Mouse (Mus musculus): Measurements from ENCODE around the gene Pik3ip1.

Pik3ip1 gene

DNA sequence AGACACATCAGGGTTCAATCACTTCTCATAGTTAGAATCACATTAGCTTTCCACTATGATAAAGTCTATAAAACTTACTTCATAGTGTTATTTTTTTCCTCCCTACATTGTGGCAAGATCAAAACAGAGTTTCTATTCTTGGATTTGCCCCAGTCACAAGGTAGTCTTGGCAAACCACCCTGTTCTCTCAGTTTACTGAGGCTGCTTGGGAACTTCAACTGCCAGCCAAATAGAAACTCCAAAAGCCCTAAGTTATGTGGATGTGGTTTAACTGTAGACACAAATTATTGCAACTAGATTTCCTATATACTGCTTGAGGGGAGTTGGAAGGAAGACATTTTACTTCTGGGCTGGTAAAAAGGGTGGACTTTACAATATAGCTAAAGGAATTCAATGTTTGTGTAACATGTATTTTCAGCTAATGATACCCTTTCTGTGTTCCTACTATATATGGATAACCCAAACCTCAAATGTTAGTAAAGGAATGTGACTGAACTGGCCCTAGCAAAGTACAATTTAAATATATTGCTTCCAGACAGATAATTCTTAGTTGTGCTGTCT, at the start of gene Pik3ip1:
Pik3ip1 (plus strand) TSS at position 511 of the 561 bp plus-strand sequence.
- DNase-seq, result peak in 1 of 2 experiments; percentile 16

DNA sequence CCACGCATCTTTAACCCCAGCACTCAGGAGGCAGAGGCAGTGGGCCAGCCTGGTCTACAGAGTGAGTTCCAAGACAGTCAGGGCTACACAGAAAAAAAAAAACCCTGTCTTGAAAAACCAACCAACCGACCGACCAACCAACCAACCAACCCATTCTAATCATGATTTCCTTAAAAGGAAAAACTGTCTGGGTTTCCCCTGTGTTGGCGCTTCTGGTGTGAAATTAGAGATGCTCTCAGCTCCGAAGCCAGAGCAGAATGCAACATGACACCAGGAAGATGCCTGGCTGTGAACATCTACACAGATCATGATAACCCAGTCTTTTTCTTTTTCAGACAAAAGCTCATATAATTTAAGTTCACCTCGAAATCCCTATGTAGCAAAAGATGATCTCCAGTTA, 47.3 kb upstream of the Pik3ip1 start:
- no peak for DNase-seq

DNA sequence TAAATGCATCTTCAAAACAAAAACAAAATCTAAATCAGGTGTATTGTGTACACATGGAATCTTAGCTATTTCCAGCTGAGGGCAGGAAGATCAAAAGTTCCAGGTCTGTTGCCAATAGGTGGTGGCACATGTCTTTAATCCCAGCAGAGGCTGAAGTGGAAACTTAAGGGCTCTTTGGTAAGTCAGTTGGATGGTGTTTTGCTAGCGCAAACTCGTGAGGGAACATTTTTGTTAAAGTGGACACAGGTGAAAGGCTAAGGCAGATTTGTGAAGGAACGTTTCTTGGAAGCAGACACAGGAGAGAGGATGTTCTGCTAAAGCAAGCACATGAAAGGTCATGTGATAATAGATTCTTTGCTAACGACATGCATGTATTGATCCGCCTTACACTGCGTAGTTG, 46.6 kb upstream of the Pik3ip1 start:
- DNase-seq, result no peak

DNA sequence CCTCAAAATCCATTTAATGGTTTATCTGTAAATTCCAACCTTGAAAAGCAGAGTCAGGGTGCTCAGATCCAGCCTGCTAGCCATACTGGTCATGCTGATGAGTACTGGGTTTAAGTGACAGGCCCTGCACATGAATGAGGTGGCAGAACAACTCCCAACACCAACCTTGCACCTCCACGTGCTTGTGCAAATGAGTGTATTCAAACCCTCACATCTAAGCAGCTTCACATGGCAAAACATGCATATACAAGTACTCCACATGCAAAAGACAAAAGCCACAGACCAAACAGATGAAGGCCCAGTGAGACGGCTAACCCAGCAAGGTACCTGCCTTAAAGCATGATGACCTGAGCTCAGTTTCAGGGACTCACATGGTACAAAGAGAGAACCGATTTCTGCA, 44.3 kb upstream of the Pik3ip1 start:
- no peak for DNase-seq

DNA sequence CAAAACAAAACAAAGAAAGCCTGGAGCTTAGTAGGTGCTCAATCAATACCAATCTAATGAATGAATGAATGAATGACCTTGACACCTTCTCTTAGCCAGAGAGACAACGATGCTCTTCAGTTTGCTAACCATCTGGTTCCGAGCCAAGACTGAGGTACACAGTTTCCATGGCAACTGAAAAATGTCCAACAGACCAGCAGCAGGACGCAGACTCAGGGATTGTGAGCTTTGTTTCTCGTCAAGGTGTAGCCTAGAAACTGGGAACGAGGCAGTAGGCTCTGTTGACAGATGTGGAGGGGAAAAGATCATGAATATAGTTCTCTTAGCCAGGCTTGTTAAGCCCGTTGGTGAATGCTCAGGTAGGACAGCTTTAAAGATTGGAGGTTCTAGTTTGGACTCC, 43.1 kb upstream of the Pik3ip1 start:
- no peak for DNase-seq

DNA sequence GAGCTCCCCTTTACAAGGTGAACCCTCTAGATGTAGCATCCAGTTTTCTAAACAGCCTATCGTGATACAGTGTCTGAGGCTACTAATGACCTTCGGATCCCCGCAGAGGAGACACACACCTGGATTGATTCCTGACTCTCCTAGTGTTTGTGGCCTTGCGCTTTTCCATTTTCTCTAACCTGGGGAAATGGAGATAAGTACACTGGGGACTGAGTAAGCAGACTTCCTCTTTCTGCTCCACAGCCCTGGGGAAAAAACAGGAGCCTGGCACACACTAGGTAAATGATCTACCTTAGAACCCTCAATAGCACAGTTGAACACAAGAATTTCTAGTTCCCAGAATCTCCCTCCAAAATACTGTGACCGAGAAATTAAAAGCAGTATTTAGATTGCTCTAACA, 42.3 kb upstream of the Pik3ip1 start:
- DNase-seq, result peak in 1 of 2 experiments; percentile 6

DNA sequence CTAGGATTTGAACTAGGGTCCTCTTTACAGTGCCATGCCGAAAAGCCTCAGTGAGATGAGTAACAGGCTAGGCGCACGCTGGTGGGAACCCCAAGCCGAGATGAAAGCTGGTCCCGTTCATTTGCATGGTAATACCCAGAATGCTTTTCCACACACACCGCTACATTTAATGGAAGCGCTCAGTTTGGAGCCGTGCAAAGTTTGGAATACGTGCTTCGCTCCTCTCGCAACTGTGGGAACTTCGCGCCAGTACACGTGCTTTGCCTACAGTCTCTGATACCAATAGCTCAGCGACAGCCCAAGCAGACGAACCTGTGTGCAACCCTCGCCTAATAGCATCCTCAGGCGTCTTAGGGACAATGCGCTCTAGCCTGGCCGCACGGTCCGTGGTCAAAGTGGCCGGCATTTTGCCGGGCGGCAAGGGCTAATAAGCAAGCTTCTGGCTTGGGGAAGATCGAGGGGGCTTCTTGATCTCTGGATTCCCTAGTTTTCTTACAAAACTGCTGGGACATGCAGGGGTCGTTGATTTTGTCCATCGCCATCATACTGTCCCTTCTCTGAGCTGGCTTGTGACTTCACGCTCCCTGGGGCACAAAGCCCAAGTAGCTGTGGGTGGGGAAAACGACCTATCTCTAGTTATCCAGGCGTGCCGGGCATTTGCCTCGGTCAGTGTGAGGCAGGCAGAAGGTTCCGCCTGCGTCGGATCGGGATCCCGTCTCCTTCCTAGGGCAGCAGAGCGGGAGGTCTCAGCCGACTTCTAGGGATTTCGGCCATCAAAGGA, 41.5 kb upstream of the Pik3ip1 start, which contains the start of gene Patz1:
Patz1 (plus strand) TSS at position 354 of the 781 bp plus-strand sequence.
- peak; percentile 56 to 57 for DNase-seq

DNA sequence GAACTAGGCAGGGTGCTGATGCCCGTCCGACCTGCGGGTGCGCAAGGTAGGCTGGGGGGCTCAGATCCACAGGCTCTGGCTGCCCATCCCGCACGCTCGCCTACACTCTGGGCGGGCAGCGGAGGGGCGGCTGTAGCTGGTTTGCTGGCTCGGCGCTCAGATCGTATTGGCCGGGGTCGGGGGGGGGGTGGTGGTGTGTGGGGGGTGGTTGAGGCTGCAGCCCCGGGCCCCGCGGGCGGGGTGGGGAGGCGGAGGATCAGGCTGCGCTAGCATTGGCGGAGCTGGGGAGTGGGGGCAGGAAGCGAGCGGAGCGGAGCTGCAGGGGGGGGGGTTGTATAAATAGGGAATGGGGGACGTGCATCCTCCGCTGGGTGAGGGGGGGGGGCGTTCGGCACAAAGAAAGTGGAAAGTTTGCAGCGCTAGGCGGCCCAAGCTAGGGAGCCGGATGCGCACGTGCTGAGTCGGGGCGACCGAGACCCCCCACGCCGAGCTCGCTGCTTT, 40.8 kb upstream of the Pik3ip1 start:
- peak; percentile 60 to 61 for DNase-seq

DNA sequence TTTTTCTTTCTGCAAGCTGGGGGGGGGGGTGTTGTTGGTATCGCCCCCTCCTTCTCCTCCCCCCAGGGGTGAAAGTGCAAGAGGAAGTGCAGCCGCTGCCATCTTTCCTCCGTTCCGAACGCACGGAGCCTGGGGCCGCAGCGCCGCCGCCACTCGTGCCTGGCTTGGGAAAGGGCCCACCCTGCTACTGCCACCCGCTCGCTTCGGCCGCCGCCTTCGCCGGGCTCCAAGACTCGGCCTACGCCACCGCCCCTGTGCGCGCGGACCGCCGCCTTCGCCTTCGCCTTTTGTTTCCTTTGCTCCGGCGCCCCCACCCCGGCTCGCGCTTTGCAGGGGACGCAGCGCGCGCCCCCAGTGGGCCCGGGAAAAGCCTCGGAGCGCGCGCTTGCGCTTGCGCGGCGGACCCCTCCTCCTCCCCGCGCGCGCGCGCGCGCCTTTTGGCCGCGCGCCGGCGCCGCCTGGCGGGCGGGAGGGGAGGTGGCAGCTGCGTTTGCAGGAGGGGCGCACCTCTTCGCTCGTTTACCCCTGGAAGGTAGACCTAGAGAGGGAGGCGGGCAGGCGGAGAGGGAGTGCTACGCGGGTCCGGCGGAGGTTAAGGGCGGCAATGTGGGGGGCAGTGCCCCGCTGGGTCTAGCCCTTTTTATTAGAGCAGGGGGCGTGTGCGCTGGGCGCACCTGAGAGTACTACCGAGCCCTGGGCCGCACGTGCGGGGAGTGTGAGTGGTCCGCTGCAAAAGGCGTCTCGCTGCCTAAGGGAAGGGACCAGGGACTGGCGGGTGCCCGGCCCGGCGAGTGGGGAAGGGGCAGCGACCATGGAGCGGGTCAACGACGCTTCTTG, 40.2 kb upstream of the Pik3ip1 start:
- DNase-seq, result peak; percentile 84 to 87

DNA sequence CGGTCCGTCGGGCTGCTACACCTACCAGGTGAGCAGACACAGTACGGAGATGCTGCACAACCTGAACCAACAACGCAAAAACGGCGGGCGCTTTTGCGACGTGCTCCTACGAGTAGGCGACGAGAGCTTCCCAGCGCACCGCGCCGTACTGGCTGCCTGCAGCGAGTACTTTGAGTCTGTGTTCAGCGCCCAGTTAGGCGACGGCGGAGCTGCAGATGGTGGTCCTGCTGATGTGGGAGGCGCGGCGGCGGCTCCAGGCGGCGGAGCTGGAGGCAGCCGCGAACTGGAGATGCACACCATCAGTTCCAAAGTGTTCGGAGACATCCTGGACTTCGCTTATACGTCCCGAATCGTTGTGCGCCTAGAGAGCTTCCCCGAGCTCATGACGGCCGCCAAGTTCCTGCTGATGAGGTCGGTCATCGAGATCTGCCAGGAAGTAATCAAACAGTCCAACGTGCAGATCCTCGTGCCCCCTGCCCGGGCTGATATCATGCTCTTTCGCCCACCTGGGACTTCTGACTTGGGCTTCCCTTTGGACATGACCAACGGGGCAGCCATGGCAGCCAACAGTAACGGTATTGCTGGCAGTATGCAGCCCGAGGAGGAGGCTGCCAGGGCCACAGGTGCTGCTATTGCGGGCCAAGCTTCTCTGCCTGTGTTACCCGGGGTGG, 39.4 kb upstream of the Pik3ip1 start:
- DNase-seq, result peak; percentile 51 to 52

DNA sequence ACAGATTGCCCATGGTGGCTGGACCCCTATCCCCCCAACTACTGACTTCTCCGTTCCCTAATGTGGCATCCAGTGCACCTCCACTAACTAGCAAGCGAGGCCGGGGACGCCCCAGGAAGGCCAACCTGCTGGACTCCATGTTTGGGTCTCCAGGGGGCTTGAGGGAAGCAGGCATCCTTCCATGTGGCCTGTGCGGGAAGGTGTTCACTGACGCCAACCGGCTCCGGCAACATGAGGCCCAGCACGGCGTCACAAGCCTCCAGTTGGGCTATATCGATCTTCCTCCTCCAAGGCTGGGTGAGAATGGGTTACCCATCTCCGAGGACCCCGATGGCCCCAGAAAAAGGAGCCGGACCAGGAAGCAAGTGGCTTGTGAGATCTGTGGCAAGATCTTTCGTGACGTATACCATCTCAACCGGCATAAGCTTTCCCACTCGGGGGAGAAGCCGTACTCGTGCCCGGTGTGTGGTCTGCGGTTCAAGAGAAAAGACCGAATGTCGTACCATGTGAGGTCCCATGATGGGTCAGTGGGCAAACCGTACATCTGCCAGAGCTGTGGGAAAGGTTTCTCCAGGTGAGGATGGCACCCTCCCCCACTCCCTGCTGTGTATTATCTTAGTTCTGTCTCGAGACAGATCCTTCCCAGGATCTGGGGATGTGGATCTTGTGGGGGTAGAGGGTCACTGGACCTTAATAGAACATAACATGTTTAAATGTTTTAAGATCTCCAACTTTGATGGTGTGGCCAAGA, 38.7 kb upstream of the Pik3ip1 start:
- peak; percentile 53 to 59 for DNase-seq

DNA sequence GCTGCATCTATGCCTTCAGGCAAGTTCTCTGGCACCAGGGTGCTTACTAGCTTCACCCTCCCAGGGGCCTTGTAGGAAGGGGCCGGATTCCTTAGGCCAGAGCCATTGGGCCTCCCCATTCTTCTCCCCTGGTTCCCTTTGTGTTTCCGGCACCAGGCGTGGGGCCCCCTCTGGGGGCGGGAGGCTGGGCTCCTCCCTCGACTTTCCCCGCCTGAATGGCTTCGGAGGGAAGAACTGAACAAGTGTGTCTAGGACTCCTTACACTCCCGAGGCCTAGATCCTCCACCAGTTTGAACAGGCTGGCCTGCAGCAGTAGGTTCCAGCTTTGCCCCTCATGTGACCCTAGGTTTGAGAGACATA, 38.2 kb upstream of the Pik3ip1 start:
- DNase-seq, result peak; percentile 61 to 64

DNA sequence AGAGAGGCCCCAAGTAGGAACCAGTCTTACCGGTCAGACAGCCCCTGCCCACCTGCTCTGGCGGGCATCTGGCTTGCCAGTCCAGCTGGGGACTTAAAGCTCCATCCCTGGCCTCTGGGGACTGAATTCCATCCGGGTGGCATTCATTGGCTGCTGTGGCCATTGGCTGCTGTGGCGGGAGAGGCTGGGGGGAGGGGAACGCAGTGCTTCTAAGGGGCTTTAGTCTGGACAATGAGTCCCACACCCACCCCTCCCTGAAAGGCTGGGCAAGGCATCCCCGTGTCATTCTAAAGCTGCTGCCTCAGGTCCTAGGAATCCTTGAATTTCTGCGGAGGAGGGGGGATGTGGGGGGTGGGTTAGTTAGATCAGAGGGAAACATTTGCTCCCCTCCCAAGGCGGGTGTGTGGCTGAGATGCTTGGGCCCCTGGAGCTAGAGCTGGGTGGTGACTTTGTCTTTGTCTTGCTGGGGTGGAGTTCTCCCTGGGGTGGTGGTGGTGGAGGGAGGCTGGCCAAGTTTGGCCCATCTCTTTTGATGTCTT, 37.4 kb upstream of the Pik3ip1 start:
- DNase-seq, result no peak

DNA sequence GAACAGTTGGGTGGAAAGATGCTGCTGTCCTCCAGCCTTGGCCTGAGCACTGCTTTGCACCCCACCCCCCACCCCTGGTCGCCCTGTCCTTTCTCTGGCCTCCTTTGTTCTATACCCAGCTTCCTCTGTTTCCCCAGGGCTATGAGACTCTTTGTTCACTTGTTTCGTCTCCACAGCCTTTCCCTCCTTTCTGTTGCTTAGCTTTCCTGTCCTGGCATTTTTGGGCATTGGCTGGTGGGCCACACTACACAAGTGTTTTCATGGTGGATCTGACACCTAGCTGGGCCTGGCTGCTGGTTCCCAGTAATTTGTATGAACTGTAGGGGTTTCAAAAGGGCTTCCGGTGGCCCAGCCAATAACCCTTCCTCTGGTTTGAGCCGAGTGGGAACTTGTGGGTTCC, 36.8 kb upstream of the Pik3ip1 start:
- DNase-seq, result no peak

DNA sequence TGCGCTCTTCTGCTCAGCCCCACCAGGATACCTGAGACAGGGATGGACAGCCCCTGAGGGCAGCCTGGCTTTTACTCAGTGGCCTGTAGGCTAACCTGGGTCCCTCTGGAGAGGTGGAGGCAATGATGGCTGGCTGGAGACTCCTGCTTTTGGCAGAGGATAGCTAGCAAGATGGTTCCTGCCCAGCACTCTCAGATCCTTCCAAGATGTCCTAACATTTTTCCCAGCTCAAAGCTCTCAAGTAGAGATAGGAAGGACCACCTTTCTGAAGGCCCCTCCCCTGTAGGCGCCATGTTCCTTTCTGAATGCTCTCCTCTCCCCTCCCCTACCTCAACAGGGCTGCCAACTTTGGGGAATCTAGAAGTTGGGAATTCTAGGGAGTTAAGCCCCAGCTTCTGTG, 35.6 kb upstream of the Pik3ip1 start:
- no peak for DNase-seq

DNA sequence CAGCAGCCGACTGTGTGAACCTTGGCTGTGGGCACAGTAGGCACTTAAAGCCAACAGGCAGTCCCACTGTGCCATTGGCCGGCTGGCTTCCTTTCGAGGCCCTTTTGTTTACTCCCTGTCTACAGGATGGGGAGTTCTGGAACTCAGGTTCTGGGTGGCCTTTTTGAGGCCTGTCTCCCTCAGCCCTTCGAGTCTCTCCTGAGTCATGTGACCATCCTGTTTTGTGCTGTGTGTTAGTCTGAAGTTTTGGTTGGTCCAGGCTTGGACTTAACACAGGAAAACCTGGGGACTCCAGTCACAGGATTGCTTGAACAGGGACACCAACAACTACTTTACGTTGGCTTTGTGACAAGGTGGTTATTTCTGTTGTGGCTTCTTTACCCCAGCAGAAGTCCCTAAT, 34.1 kb upstream of the Pik3ip1 start:
- DNase-seq, result no peak

DNA sequence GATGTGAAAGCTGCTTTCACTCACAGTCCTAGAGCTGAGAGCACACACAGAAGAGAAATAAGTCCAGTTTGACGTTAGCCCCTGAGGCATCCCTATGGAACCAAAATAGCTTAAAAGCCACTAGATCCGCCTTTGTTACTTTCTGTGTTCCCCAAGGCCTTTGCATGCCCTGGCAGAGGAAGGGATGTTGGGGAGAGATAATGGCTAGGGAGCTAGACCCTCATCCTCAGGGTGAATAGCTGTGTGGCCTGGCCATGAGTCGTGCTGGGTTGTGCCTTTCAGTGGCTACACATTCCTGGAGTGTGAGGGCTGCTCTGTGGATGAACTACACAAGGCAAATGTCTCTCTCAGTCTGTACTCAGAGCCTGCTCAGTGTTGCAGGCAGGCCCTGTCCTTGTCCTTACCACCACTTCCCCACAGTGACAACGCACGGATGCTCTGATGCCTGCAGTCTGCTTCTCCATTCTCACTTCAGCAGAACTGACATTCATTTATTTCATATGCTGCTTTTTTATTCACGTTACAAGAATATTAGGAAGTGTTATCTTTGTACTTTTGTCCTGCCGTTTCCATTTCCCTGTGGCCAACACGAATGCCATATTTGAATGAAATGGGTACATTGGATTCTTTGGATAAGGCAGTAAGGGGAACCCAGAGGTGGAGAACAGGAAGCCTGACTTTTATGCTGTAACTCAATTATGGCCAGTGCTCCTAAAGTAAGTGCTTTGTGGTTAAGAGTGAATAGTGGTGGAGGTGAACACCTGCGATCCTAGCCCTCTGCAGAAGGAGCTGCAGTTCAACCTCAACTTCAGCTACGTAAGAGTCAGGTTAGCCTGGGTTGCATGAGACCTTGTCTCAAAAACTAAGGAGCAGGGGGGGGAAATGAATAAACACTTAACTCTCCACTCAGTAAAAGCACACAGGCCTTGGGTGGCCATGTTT, 32.1 kb upstream of the Pik3ip1 start:
- DNase-seq, result no peak

DNA sequence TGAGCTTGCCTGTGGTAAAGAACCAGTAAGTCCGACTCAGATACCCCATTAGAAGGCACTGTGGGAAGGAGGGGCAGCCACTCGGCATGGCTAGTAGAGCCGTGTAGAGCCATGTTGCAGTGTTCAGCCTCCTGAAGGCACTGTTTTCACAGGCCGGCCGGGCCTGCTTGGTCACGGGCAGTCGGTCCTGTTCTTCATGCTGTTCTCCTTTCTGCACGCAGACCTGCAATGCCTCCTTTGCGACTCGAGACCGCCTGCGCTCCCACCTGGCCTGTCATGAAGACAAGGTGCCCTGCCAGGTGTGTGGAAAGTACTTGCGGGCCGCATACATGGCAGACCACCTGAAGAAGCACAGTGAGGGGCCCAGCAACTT, 31.4 kb upstream of the Pik3ip1 start:
- no peak for DNase-seq

DNA sequence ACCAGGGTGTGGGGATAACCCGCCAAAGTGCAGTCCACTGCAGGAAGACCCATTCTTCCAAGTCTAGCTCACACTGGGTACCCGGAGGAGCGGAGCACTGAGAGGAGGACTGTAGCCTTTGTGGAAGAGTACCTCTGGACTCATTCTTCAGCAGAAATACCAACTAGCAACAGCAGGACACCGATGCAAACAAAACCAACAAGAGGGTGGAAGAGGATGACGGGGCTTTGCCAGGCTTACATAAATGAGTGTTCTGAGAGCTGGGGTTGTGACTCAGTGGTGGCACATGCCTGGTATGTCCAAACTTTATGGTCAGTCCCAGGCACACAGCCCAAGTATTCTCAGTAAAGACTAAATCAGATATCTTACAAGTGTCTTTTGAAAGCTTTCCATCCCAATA, 29.1 kb upstream of the Pik3ip1 start:
- no peak for DNase-seq

DNA sequence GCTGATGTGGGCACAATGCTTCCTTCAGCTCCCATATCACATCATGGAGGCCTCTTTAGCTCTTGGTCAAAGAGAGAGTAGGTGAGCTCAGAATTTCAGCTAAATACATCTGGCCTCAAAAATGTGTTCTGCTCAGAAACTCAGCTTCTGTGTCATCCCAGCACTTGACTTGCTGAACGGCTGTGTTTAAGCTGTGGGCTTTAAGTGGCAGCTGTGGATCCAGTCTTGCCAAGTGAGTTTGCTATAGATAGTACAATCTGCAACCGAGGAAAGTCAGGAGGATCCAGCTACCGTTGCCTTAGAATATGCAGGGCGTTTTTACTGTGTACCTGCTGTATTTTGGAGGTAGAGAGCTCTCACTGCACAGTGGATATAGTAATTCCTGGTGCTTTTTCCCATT, 27.8 kb upstream of the Pik3ip1 start:
- no peak for DNase-seq

DNA sequence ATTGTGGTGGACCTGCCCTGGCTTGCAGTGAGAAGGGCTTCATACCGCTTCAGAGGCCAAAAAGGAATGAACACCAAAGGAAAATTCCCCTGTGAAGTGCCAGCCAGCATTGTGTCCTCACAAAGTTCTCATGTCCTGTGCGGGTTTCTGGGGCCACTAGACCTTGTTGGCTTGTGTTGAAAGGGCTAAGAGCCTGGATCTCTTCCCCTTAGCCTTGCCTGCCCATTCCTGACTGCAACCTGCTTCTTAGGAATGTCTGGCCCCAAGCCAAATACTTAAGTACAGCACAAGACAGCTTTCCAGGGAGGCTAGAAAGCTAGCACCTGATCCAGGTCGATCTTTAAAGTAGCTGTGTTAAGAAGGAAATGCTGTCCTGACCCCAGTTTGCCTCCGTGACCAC, 27.4 kb upstream of the Pik3ip1 start:
- no peak for DNase-seq
